Mouse (Mus musculus): ENCODE results near the gene Fgf13. TPM values are rescaled to one million over a fixed set of nuclear protein-coding genes. Genes with fewer than 3 reads are reported as not detected.

Fgf13 gene
- polyA plus RNA-seq, 1 experiment from 2014 or later, result 10.5 TPM

- no peak overlapping the region for H3K27ac ChIP-seq (replicated peaks; ENCODE audit: low read depth, low read length)
- H3K9me3 ChIP-seq (ENCODE audit: control insufficient read depth, low read length), result no peaks in the 10 kb centered on the region
- no peak overlapping the region for H3K4me2 ChIP-seq (ENCODE audit: low read depth, severe bottlenecking)
- H3K4me3 ChIP-seq (ENCODE audit: low read depth, low read length), result no peak overlapping the region
- no peaks in the 10 kb centered on the region for H3K36me3 ChIP-seq (ENCODE audit: control insufficient read depth, insufficient read depth, low read length)
- DNase-seq (ENCODE audit: low spot score) (no peak), ATAC-seq (ENCODE audit: insufficient number of reproducible peaks, low FRiP score, low TSS enrichment, low read depth) (no peak)
- H3K4me1 ChIP-seq (ENCODE audit: control insufficient read depth, insufficient read depth, low read length), result no peaks in the 10 kb centered on the region
- H3K9ac ChIP-seq (ENCODE audit: low read length), result no peak overlapping the region
- H3K27me3 ChIP-seq (ENCODE audit: control insufficient read depth, insufficient read depth, low read length), result no peaks in the 10 kb centered on the region
These were observed 326.5 kb downstream of the Fgf13 start for GRCm38 (mm10) chrX:59241460-59241747.

- H3K36me3 ChIP-seq (ENCODE audit: control insufficient read depth, insufficient read depth, low read length), result no peaks in the 10 kb centered on the region
- H3K9ac ChIP-seq (ENCODE audit: low read length), result no peak overlapping the region
- H3K9me3 ChIP-seq (ENCODE audit: control insufficient read depth, low read length), result no peaks in the 10 kb centered on the region
- no peak overlapping the region for H3K27ac ChIP-seq (replicated peaks; ENCODE audit: low read depth, low read length)
- DNase-seq (ENCODE audit: low spot score) (no peak), ATAC-seq (ENCODE audit: insufficient number of reproducible peaks, low FRiP score, low TSS enrichment, low read depth) (no peak)
- no peak overlapping the region for H3K4me2 ChIP-seq (ENCODE audit: low read depth, severe bottlenecking)
- no peak overlapping the region for H3K4me3 ChIP-seq (ENCODE audit: low read depth, low read length)
- H3K4me1 ChIP-seq (ENCODE audit: control insufficient read depth, insufficient read depth, low read length), result no peaks in the 10 kb centered on the region
- no peaks in the 10 kb centered on the region for H3K27me3 ChIP-seq (ENCODE audit: control insufficient read depth, insufficient read depth, low read length)
- 54% methylated on average over 2 of the region's 2 CpGs for WGBS
These were observed 327.0 kb downstream of the Fgf13 start for GRCm38 (mm10) chrX:59240683-59241459.

GRCm38 (mm10) chrX:59220675-59221074 lies 347.2 kb downstream of the Fgf13 start:
- Histone ChIP-seq H3K27ac (replicated peaks; ENCODE audit: low read depth, low read length) (no peak overlapping the region), H3K36me3 (ENCODE audit: control insufficient read depth, insufficient read depth, low read length) (no peaks in the 10 kb centered on the region), H3K4me2 (ENCODE audit: low read depth, severe bottlenecking) (no peak overlapping the region), H3K9me3 (ENCODE audit: control insufficient read depth, low read length) (no peaks in the 10 kb centered on the region), H3K4me1 (ENCODE audit: control insufficient read depth, insufficient read depth, low read length) (no peaks in the 10 kb centered on the region), H3K27me3 (ENCODE audit: control insufficient read depth, insufficient read depth, low read length) (no peaks in the 10 kb centered on the region), H3K4me3 (ENCODE audit: low read depth, low read length) (no peak overlapping the region), H3K9ac (ENCODE audit: low read length) (no peak overlapping the region)
- no peak for DNase-seq (ENCODE audit: low spot score)
- no peak for ATAC-seq (ENCODE audit: insufficient number of reproducible peaks, low FRiP score, low TSS enrichment, low read depth)
- 72% methylated on average over 3 of the region's 3 CpGs for WGBS

GRCm38 (mm10) chrX:59201146-59201545 lies 366.7 kb downstream of the Fgf13 start:
- Histone ChIP-seq H3K27me3 (ENCODE audit: control insufficient read depth, insufficient read depth, low read length) (no peaks in the 10 kb centered on the region), H3K9me3 (ENCODE audit: control insufficient read depth, low read length) (no peaks in the 10 kb centered on the region), H3K27ac (replicated peaks; ENCODE audit: low read depth, low read length) (no peak overlapping the region), H3K9ac (ENCODE audit: low read length) (no peak overlapping the region), H3K4me3 (ENCODE audit: low read depth, low read length) (no peak overlapping the region), H3K36me3 (ENCODE audit: control insufficient read depth, insufficient read depth, low read length) (no peaks in the 10 kb centered on the region), H3K4me1 (ENCODE audit: control insufficient read depth, insufficient read depth, low read length) (no peaks in the 10 kb centered on the region), H3K4me2 (ENCODE audit: low read depth, severe bottlenecking) (no peak overlapping the region)
- DNase-seq (ENCODE audit: low spot score) (no peak), ATAC-seq (ENCODE audit: insufficient number of reproducible peaks, low FRiP score, low TSS enrichment, low read depth) (no peak)

- no peak overlapping the region for H3K9ac ChIP-seq (ENCODE audit: low read length)
- H3K4me3 ChIP-seq (ENCODE audit: low read depth, low read length), result no peak overlapping the region
- H3K9me3 ChIP-seq (ENCODE audit: control insufficient read depth, low read length), result no peaks in the 10 kb centered on the region
- H3K4me1 ChIP-seq (ENCODE audit: control insufficient read depth, insufficient read depth, low read length), result no peaks in the 10 kb centered on the region
- no peaks in the 10 kb centered on the region for H3K36me3 ChIP-seq (ENCODE audit: control insufficient read depth, insufficient read depth, low read length)
- H3K4me2 ChIP-seq (ENCODE audit: low read depth, severe bottlenecking), result no peak overlapping the region
- no peak overlapping the region for H3K27ac ChIP-seq (replicated peaks; ENCODE audit: low read depth, low read length)
- DNase-seq (ENCODE audit: low spot score) (no peak), ATAC-seq (ENCODE audit: insufficient number of reproducible peaks, low FRiP score, low TSS enrichment, low read depth) (no peak)
- H3K27me3 ChIP-seq (ENCODE audit: control insufficient read depth, insufficient read depth, low read length), result no peaks in the 10 kb centered on the region
- WGBS, result 78% methylated on average over 4 of the region's 4 CpGs
These were observed 373.7 kb downstream of the Fgf13 start for GRCm38 (mm10) chrX:59194149-59194548.

- DNase-seq (ENCODE audit: low spot score) (no peak), ATAC-seq (ENCODE audit: insufficient number of reproducible peaks, low FRiP score, low TSS enrichment, low read depth) (no peak)
- Histone ChIP-seq H3K9me3 (ENCODE audit: control insufficient read depth, low read length) (no peaks in the 10 kb centered on the region), H3K4me1 (ENCODE audit: control insufficient read depth, insufficient read depth, low read length) (no peaks in the 10 kb centered on the region), H3K27me3 (ENCODE audit: control insufficient read depth, insufficient read depth, low read length) (no peaks in the 10 kb centered on the region), H3K36me3 (ENCODE audit: control insufficient read depth, insufficient read depth, low read length) (no peaks in the 10 kb centered on the region), H3K27ac (replicated peaks; ENCODE audit: low read depth, low read length) (no peak overlapping the region), H3K4me3 (ENCODE audit: low read depth, low read length) (no peak overlapping the region), H3K4me2 (ENCODE audit: low read depth, severe bottlenecking) (no peak overlapping the region), H3K9ac (ENCODE audit: low read length) (no peak overlapping the region)
- WGBS, result 79% methylated on average over 4 of the region's 4 CpGs
These were observed 380.9 kb downstream of the Fgf13 start for GRCm38 (mm10) chrX:59186922-59187321.

GRCm38 (mm10) chrX:59182323-59182722 lies 385.5 kb downstream of the Fgf13 start:
- no peaks in the 10 kb centered on the region for H3K27me3 ChIP-seq (ENCODE audit: control insufficient read depth, insufficient read depth, low read length)
- WGBS, result 67% methylated on average over 4 of the region's 4 CpGs
- no peaks in the 10 kb centered on the region for H3K4me1 ChIP-seq (ENCODE audit: control insufficient read depth, insufficient read depth, low read length)
- no peak overlapping the region for H3K27ac ChIP-seq (replicated peaks; ENCODE audit: low read depth, low read length)
- no peaks in the 10 kb centered on the region for H3K36me3 ChIP-seq (ENCODE audit: control insufficient read depth, insufficient read depth, low read length)
- ATAC-seq (ENCODE audit: insufficient number of reproducible peaks, low FRiP score, low TSS enrichment, low read depth), result no peak
- no peaks in the 10 kb centered on the region for H3K9me3 ChIP-seq (ENCODE audit: control insufficient read depth, low read length)
- no peak overlapping the region for H3K4me3 ChIP-seq (ENCODE audit: low read depth, low read length)
- H3K4me2 ChIP-seq (ENCODE audit: low read depth, severe bottlenecking), result no peak overlapping the region
- no peak overlapping the region for H3K9ac ChIP-seq (ENCODE audit: low read length)
- DNase-seq (ENCODE audit: low spot score), result no peak

GRCm38 (mm10) chrX:59179627-59180026 lies 388.2 kb downstream of the Fgf13 start:
- ATAC-seq (ENCODE audit: insufficient number of reproducible peaks, low FRiP score, low TSS enrichment, low read depth), result no peak
- no peak for DNase-seq (ENCODE audit: low spot score)
- Histone ChIP-seq H3K4me1 (ENCODE audit: control insufficient read depth, insufficient read depth, low read length) (no peaks in the 10 kb centered on the region), H3K9ac (ENCODE audit: low read length) (no peak overlapping the region), H3K9me3 (ENCODE audit: control insufficient read depth, low read length) (no peaks in the 10 kb centered on the region), H3K27me3 (ENCODE audit: control insufficient read depth, insufficient read depth, low read length) (no peaks in the 10 kb centered on the region), H3K4me3 (ENCODE audit: low read depth, low read length) (no peak overlapping the region), H3K36me3 (ENCODE audit: control insufficient read depth, insufficient read depth, low read length) (no peaks in the 10 kb centered on the region), H3K27ac (replicated peaks; ENCODE audit: low read depth, low read length) (no peak overlapping the region), H3K4me2 (ENCODE audit: low read depth, severe bottlenecking) (no peak overlapping the region)
- 78% methylated on average over 4 of the region's 4 CpGs for WGBS

- H3K27ac ChIP-seq (replicated peaks; ENCODE audit: low read depth, low read length), result no peak overlapping the region
- H3K4me1 ChIP-seq (ENCODE audit: control insufficient read depth, insufficient read depth, low read length), result no peaks in the 10 kb centered on the region
- H3K9me3 ChIP-seq (ENCODE audit: control insufficient read depth, low read length), result no peaks in the 10 kb centered on the region
- no peak overlapping the region for H3K9ac ChIP-seq (ENCODE audit: low read length)
- DNase-seq (ENCODE audit: low spot score) (peak; percentile 39), ATAC-seq (ENCODE audit: insufficient number of reproducible peaks, low FRiP score, low TSS enrichment, low read depth) (peak; percentile 51; the same call in 1 of the 2 replicates)
- H3K4me3 ChIP-seq (ENCODE audit: low read depth, low read length), result no peak overlapping the region
- WGBS, result 21% methylated on average over 3 of the region's 3 CpGs
- H3K4me2 ChIP-seq (ENCODE audit: low read depth, severe bottlenecking), result no peak overlapping the region
- no peaks in the 10 kb centered on the region for H3K36me3 ChIP-seq (ENCODE audit: control insufficient read depth, insufficient read depth, low read length)
- no peaks in the 10 kb centered on the region for H3K27me3 ChIP-seq (ENCODE audit: control insufficient read depth, insufficient read depth, low read length)
These were observed 388.7 kb downstream of the Fgf13 start for GRCm38 (mm10) chrX:59179081-59179596.

Data from limb, embryonic 11.5 days (tissue).